Mouse (Mus musculus): ENCODE data around the gene Etnk2. TPM values are rescaled to one million over a fixed set of nuclear protein-coding genes. Genes with fewer than 3 reads are reported as not detected.

Gene Etnk2
- 5.2 and 5.6 TPM in 2 replicates for polyA plus RNA-seq (2016; fragmentation: Nextera tagmentation; extraction: Ambion mirVana)

DNA sequence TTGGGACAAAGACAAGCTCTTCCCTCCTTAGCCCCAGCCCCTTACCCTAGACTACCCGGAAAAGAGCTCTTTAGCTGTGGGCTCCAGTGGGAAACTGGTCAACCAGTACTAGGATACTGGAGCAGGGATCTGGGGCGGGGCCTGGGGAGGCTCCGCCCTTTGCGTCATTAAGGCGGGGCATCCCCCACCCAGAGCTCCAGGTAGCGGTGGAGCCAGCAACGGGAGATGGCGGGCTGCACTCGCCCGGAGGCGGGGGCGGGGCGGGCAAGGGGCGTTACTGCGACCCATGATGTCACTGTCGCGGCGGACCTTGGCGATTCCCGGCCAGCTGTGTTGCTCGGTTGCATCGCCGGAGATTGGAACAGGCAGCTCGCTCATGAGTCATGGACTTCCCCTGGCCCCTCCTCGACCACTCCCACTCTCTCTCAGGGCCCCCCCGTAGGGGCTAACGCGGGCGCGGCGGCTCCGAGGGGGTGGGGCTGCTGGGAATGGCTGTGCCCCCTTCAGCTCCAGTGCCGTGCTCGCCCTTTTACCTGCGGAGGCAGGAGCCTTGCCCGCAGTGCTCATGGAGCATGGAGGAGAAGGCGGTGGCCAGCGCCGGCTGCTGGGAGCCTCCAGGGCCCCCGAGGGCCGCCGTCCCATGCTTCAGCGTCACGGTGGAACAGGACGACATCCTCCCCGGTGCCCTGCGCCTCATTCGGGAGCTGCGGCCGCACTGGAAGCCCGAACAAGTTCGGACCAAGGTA, at the start of gene Etnk2:
TSS of gene Etnk2 (plus strand) at position 297 of the 746 bp plus-strand sequence.
- Histone ChIP-seq H3K4me3 (peak within 1 kb of the TSS; percentile 63), H3K4me2 (replicated peaks) (peak within 1 kb of the TSS; percentile 89), H3K9ac (peak within 1 kb of the TSS; percentile 77), H3K27ac (peak within 1 kb of the TSS; percentile 8; the same call in 1 of the 2 replicates), H3K36me3 (no peaks in the 10 kb centered on the region), H3K4me1 (peaks cover 27% of the 10 kb centered on the region), H3K9me3 (replicated peaks) (no peaks in the 10 kb centered on the region), H3K27me3 (peaks cover 44% of the 10 kb centered on the region)
- under 1% methylated on average over 49 of the region's 52 CpGs for WGBS
- peak; percentile 75 for ATAC-seq (ENCODE audit: low FRiP score)

GRCm38 (mm10) chr1:133314364-133314763, 49.0 kb upstream of the Etnk2 start:
- Histone ChIP-seq H3K9me3 (replicated peaks) (no peaks in the 10 kb centered on the region), H3K4me1 (peaks cover 12% of the 10 kb centered on the region), H3K4me3 (no peak overlapping the region), H3K9ac (no peak overlapping the region), H3K27ac (no peak overlapping the region), H3K36me3 (no peaks in the 10 kb centered on the region), H3K27me3 (no peaks in the 10 kb centered on the region), H3K4me2 (replicated peaks) (no peak overlapping the region)
- 25% methylated on average over 8 of the region's 8 CpGs for WGBS
- no peak for ATAC-seq (ENCODE audit: low FRiP score)

- no peak overlapping the region for H3K27ac ChIP-seq
- WGBS = 87% methylated on average over 6 of the region's 6 CpGs
- H3K9me3 ChIP-seq (replicated peaks) = no peaks in the 10 kb centered on the region
- no peak overlapping the region for H3K4me3 ChIP-seq
- ATAC-seq (ENCODE audit: low FRiP score) = no peak
- no peak overlapping the region for H3K4me2 ChIP-seq (replicated peaks)
- H3K36me3 ChIP-seq = no peaks in the 10 kb centered on the region
- no peak overlapping the region for H3K9ac ChIP-seq
- no peaks in the 10 kb centered on the region for H3K27me3 ChIP-seq
- H3K4me1 ChIP-seq = peaks cover 12% of the 10 kb centered on the region
These were observed 47.6 kb upstream of the Etnk2 start for GRCm38 (mm10) chr1:133315775-133316174.

DNA sequence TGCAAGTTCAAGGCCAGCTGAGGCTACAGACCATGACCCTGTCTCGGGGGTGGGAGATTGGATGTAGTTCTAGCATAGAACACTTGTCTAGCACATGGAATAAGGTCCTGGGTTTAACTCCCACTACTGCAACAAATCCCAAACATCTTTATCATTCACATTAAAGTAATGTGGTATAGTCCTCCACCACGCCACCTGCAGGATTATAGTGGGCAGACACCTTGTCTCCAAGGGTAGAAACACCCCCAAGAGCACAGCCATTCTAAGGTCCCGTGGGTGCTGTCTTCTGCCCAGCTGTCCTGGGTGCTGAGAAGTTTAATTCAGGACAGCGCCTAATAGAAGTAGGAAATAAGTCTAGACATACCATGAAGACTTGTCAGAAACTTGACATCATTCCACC, 46.8 kb upstream of the Etnk2 start:
- H3K27me3 ChIP-seq = no peaks in the 10 kb centered on the region
- no peak for ATAC-seq (ENCODE audit: low FRiP score)
- H3K27ac ChIP-seq = no peak overlapping the region
- H3K9ac ChIP-seq = no peak overlapping the region
- H3K4me2 ChIP-seq (replicated peaks) = no peak overlapping the region
- WGBS = 79% methylated on average over 4 of the region's 4 CpGs
- H3K9me3 ChIP-seq (replicated peaks) = no peaks in the 10 kb centered on the region
- no peaks in the 10 kb centered on the region for H3K36me3 ChIP-seq
- H3K4me1 ChIP-seq = peaks cover 16% of the 10 kb centered on the region
- no peak overlapping the region for H3K4me3 ChIP-seq

- H3K27ac ChIP-seq = no peak overlapping the region
- H3K9me3 ChIP-seq (replicated peaks) = no peaks in the 10 kb centered on the region
- peaks cover 11% of the 10 kb centered on the region for H3K4me1 ChIP-seq
- H3K27me3 ChIP-seq = no peaks in the 10 kb centered on the region
- H3K36me3 ChIP-seq = no peaks in the 10 kb centered on the region
- no peak for ATAC-seq (ENCODE audit: low FRiP score)
- 86% methylated on average over 1 of the region's 1 CpGs for WGBS
- no peak overlapping the region for H3K4me3 ChIP-seq
- no peak overlapping the region for H3K4me2 ChIP-seq (replicated peaks)
- no peak overlapping the region for H3K9ac ChIP-seq
These were observed 46.2 kb upstream of the Etnk2 start for GRCm38 (mm10) chr1:133317149-133317548.

DNA sequence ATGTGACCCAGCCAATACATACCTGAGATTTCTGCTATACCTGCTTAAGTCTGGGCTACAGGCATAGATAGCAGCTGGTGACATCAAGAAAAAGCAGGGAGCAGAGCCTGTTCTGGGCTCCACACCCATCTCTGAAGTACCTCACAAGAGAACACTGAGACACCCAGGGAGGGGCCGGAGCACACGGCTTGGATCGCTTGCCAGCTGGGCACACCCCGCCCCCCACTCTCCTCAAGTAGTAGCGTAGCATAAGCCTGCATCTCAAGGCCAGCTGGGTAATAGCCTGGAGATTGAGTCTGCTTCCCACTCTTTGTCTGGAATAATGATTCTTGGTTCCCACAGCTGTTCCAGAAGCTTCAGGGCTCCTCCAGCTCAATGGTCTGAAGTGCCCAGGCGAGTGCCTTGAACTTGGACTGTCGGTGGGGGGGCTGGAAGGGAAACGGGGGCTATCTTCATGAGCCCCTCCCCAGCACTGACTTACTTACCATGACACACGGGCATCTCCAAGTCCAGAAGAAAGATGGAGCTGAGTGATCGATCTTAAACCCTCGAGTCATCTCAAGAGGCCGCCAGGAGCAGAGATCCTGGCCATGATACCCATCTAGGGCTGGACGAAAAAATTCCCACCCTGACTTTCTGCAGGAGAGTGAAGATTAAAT, 42.0 kb upstream of the Etnk2 start, which contains the start of gene Kiss1:
TSS of gene Kiss1 (plus strand) at position 609 of the 659 bp plus-strand sequence.
- no peaks in the 10 kb centered on the region for H3K27me3 ChIP-seq
- ATAC-seq (ENCODE audit: low FRiP score) = peak; percentile 52; the same call in 1 of the 2 replicates

GRCm38 (mm10) chr1:133323333-133323732, 40.0 kb upstream of the Etnk2 start:
- Histone ChIP-seq H3K4me3 (no peak overlapping the region), H3K9ac (no peak overlapping the region), H3K9me3 (replicated peaks) (no peaks in the 10 kb centered on the region), H3K27me3 (0 out of 2 replicates have a peak, but pooled peaks cover 10% of the 10 kb centered on the region), H3K4me2 (replicated peaks) (no peak overlapping the region), H3K36me3 (no peaks in the 10 kb centered on the region), H3K4me1 (peaks cover 9% of the 10 kb centered on the region), H3K27ac (no peak overlapping the region)
- no peak for ATAC-seq (ENCODE audit: low FRiP score)
- 41% methylated on average over 5 of the region's 5 CpGs for WGBS

More for the DNA sequence above, 42.0 kb upstream of the Etnk2 start, which contains the start of gene Kiss1:
- Histone ChIP-seq H3K4me2 (replicated peaks) (no peak within 1 kb of the TSS), H3K27ac (no peak within 1 kb of the TSS), H3K4me3 (no peak within 1 kb of the TSS), H3K36me3 (no peaks in the 10 kb centered on the region), H3K4me1 (peaks cover 9% of the 10 kb centered on the region), H3K9me3 (replicated peaks) (no peaks in the 10 kb centered on the region), H3K9ac (no peak within 1 kb of the TSS)
- WGBS = 78% methylated on average over 13 of the region's 13 CpGs

DNA sequence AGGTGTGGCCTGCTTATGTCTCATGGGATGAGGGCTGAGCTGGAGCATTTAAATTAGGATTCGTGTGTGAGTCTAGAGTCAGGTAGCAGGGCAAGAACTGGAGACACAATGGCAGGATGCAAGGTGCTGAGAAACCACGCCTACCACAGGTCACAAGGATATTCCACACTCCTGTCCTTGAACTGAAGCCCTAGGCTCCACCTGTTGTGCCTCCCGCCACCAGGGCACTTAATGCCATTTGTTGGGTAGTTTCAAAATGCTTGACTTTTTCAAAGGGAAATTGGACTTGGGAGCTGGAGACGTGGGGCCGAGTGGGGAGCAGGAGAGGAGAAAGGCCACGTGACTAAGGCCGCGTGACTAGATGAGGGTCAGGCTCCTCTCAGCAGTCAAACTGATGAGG, 37.4 kb upstream of the Etnk2 start:
- WGBS = 81% methylated on average over 8 of the region's 8 CpGs
- no peak overlapping the region for H3K9ac ChIP-seq
- ATAC-seq (ENCODE audit: low FRiP score) = no peak

GRCm38 (mm10) chr1:133327094-133327493, 36.3 kb upstream of the Etnk2 start:
- Histone ChIP-seq H3K27me3 (peaks cover 30% of the 10 kb centered on the region), H3K36me3 (no peaks in the 10 kb centered on the region), H3K4me1 (peaks cover 29% of the 10 kb centered on the region), H3K9ac (no peak overlapping the region), H3K27ac (no peak overlapping the region), H3K4me3 (no peak overlapping the region), H3K9me3 (replicated peaks) (no peaks in the 10 kb centered on the region), H3K4me2 (replicated peaks) (no peak overlapping the region)
- ATAC-seq (ENCODE audit: low FRiP score) = no peak
- 57% methylated on average over 5 of the region's 5 CpGs for WGBS

More for the DNA sequence above, 37.4 kb upstream of the Etnk2 start:
- H3K27ac ChIP-seq = no peak overlapping the region
- H3K4me2 ChIP-seq (replicated peaks) = no peak overlapping the region
- H3K27me3 ChIP-seq = peaks cover 30% of the 10 kb centered on the region
- peaks cover 26% of the 10 kb centered on the region for H3K4me1 ChIP-seq
- H3K36me3 ChIP-seq = no peaks in the 10 kb centered on the region
- H3K9me3 ChIP-seq (replicated peaks) = no peaks in the 10 kb centered on the region
- H3K4me3 ChIP-seq = no peak overlapping the region

DNA sequence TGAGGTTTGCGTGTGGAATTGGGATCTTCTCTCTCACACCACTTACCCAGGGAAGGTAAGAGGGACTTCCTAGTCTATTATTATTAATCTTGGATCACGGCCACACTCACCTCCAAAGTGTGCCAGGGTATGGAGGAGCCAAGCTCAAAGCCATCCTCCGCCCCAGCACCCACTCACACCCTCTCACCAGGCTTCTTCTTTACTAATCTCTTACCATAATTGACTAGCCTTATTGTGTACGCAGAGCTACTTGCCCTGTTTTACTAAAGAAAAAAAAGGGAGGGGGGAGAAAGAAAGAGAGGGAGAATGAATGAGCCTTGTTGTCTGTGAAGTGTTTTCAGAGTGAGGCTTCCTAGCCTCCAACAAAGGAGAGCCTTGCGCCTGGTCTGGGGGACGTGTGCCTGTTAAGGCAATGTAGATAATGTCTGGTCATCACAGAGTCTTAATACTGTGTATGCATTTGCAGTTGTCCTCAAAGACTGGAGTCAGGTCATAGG, 35.0 kb upstream of the Etnk2 start:
- Histone ChIP-seq H3K4me1 (peaks cover 26% of the 10 kb centered on the region), H3K4me2 (replicated peaks) (no peak overlapping the region), H3K27ac (no peak overlapping the region), H3K9me3 (replicated peaks) (no peaks in the 10 kb centered on the region), H3K9ac (no peak overlapping the region), H3K27me3 (peaks cover 30% of the 10 kb centered on the region), H3K36me3 (no peaks in the 10 kb centered on the region), H3K4me3 (no peak overlapping the region)
- 64% methylated on average over 6 of the region's 6 CpGs for WGBS
- no peak for ATAC-seq (ENCODE audit: low FRiP score)

DNA sequence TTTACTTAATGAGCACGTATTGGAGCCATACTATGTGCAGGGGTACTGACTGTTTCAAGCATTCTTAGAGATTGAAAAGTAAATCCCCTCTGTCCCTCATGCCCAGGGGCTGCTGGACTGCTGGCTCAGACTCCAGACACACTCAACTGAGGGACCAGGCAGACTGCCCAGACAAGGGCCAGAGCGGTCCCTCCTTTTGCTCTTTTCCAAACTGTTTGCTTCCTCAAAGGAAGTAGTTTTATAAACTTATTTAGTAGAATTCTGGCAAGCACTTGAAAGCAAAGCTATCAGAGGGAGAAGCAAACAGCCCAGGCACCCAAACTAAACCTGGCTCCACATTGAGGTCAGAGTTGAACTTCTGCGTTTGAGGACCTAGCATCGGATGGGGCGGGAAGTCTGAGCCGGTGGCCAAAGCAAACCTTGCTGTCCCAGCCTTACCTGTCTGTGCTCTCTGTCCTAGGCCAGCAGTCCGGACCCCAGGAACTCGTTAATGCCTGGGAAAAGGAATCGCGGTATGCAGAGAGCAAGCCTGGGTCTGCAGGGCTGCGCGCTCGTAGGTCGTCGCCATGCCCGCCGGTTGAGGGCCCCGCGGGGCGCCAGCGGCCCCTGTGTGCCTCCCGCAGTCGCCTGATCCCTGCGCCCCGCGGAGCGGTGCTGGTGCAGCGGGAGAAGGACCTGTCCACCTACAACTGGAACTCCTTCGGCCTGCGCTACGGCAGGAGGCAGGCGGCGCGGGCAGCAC, 34.3 kb upstream of the Etnk2 start:
- H3K4me3 ChIP-seq = peak overlapping the region; percentile 24
- no peak overlapping the region for H3K27ac ChIP-seq
- peak overlapping the region; percentile 47 for H3K9ac ChIP-seq
- 8% methylated on average over 33 of the region's 34 CpGs for WGBS
- peak overlapping the region; percentile 59 for H3K4me2 ChIP-seq (replicated peaks)
- peaks cover 30% of the 10 kb centered on the region for H3K27me3 ChIP-seq
- no peaks in the 10 kb centered on the region for H3K9me3 ChIP-seq (replicated peaks)
- ATAC-seq (ENCODE audit: low FRiP score) = no peak
- H3K36me3 ChIP-seq = no peaks in the 10 kb centered on the region
- H3K4me1 ChIP-seq = peaks cover 24% of the 10 kb centered on the region

DNA sequence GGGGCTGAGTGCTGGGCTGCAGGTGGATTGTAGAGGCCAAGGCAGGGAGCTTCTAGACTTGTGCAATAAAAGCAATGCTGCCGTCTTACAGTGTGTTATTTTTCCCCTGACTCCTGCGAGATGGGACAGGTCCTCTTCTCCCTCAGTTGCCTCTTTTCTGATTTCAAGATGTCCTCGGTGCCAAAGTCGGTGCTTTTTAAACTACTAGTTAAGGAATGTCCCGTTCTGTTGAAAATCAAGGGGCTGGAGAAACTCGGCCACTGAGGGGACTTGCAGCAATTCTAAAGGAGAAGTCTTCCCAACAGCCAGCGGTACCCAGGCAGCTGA, 33.8 kb upstream of the Etnk2 start:
- 25% methylated on average over 7 of the region's 7 CpGs for WGBS
- peaks cover 30% of the 10 kb centered on the region for H3K27me3 ChIP-seq
- H3K4me1 ChIP-seq = peaks cover 24% of the 10 kb centered on the region
- H3K27ac ChIP-seq = no peak overlapping the region
- no peak for ATAC-seq (ENCODE audit: low FRiP score)
- peak overlapping the region; percentile 47 for H3K9ac ChIP-seq
- no peaks in the 10 kb centered on the region for H3K36me3 ChIP-seq
- H3K9me3 ChIP-seq (replicated peaks) = no peaks in the 10 kb centered on the region
- peak overlapping the region; percentile 24 for H3K4me3 ChIP-seq
- peak overlapping the region; percentile 59 for H3K4me2 ChIP-seq (replicated peaks)
